Mouse (Mus musculus) lung, adult 2 months (tissue): ENCODE measurements around the gene Wnt7b.

Experiments
- CTCF ChIP-seq: fragments of 200-500 bp; IDR thresholded peaks from 2 replicates; pipeline ENCODE4 v1.5.1; 2011; ENCODE audit warnings: mild to moderate bottlenecking, low read length, control low read depth; ENCODE audit not compliant: insufficient read depth
- POLR2A ChIP-seq: fragments of 200-500 bp; IDR thresholded peaks from 2 replicates; pipeline ENCODE4 v1.6.1; 2011; ENCODE audit warnings: low read depth, mild to moderate bottlenecking, control low read depth, low read length, borderline replicate concordance; ENCODE audit errors: extremely low read depth

DNA sequence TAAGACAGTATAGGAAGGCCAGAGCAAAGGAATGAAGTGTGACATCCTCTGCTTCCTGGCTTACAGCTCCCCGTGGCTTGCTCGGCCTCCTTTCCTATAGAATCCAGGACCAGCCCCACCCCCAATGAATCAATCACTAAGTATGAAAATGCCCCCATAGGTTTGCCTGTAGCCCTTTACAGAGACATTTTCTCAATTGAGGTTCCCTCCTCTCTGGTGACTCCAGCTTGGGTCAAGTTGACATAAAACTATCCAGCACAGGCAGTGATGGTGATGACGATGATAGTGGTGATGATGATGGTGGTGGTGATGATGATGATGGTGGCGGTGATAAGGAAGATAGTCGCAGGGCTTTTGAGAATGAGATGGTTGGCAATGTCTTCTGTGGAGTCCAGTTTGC, 16.2 kb upstream of the Wnt7b start:
- no peak for TF ChIP-seq CTCF
- TF ChIP-seq POLR2A: no peak
